Mouse (Mus musculus): Measurements from ENCODE around the gene Stap2.

DNA sequence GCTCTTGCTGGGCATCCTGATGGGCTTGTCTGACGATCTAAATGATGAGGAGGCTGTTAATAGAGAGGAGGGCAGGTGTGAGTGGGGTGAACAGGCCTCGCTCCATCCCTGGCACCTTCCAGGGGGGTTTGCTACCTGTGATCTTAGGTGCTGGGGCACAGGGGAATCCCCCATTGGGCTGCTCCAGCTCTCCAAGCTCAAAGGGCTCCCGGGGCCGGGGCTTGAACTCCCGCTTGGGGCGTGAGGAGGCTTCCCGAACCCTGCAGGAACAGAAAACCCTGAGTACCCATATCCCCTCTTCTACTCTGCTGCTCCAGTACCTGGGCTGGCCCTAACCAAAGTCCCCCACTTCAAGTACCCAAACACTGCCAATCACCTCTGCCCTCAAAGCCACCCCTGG, 12.5 kb upstream of the Stap2 start:
- no peak for TF ChIP-seq CTCF (IDR thresholded peaks at IDR 0.05; ENCODE audit: low read depth, low read length)
- TF ChIP-seq POLR2A (IDR thresholded peaks at IDR 0.05; ENCODE audit: insufficient read depth, low read length) = no peak

All from ES-Bruce4 (cell line).